Mouse (Mus musculus) bone marrow, adult 2 months (tissue): ENCODE measurements at regions not wholly inside any gene's neighbourhood (a gene's known extent, or its start where the extent isn't known, plus 50 kb on each side); places are given as distances from the start of the nearest gene placed in this dataset.

Experiments
- CTCF ChIP-seq: fragments of 200-500 bp; IDR thresholded peaks from 2 replicates; pipeline ENCODE4 v1.5.1; 2011; ENCODE audit warnings: low read length, control low read depth; ENCODE audit not compliant: control insufficient read depth, insufficient read depth
- POLR2A ChIP-seq: fragments of 200-500 bp; IDR thresholded peaks from 2 replicates; pipeline ENCODE4 v1.6.1; 2011; ENCODE audit warnings: low read depth, mild to moderate bottlenecking, control low read depth, low read length, borderline replicate concordance; ENCODE audit not compliant: control insufficient read depth

DNA sequence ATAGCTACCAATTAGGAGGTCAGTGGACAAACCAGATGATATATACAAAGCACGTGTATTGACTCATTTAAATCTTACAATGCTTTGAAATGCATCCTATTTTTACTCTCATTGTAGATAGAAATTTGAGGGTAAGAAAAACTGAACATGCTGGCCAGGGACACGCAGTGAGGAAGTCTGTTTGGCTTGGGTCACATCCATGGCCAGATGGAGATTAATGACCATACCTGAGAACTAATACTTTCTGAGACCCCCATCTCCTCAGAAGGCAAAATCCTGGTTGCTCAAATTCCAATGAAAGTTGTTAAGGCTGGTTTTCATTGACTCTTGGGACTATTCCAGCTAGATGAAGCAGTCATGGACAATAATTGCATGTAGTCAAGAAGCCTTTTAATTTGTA is 850.3 kb downstream of the Gsdmc2 start:
- no peak for TF ChIP-seq CTCF
- TF ChIP-seq POLR2A, result no peak
